Mouse (Mus musculus) MEL (cell line): ENCODE results near the gene Mme. TPM values are rescaled to one million over a fixed set of nuclear protein-coding genes. Genes with fewer than 3 reads are reported as not detected.

ENCODE experiments used
- DNase-seq: peaks from one replicate; pipeline ENCODE4 v3.0.0; 2011; ENCODE audit warnings: low read depth, low spot score
- H3K27ac ChIP-seq: 2 replicates; pipeline ENCODE4 v1.5.1; 2012; ENCODE audit warnings: low read depth, mild to moderate bottlenecking, control low read depth, low read length, moderate library complexity; ENCODE audit not compliant: control insufficient read depth
- H3K27me3 ChIP-seq, 2 experiments: fragments of 150-350 bp in 1 of 2; sonication (generic) in 1 of 2; 2 replicates each; pipeline ENCODE4 v1.6.1; 2012; ENCODE audit warnings: low read length in 2 of 2, mild to moderate bottlenecking in 2 of 2, improper control_type of control experiment in 1 of 2, moderate library complexity in 1 of 2; ENCODE audit not compliant: insufficient read depth in 2 of 2, control insufficient read depth in 1 of 2
- H3K36me3 ChIP-seq, 2 experiments: 2 replicates each; pipeline ENCODE4 v1.6.1; 2012 to 2014; ENCODE audit warnings: low read length in 2 of 2, improper control_type of control experiment in 1 of 2, inconsistent platforms in 1 of 2, mild to moderate bottlenecking in 1 of 2; ENCODE audit not compliant: insufficient read depth in 2 of 2, control insufficient read depth in 1 of 2
- H3K4me1 ChIP-seq, 2 experiments: fragments of 150-350 bp in 1 of 2; sonication (generic) in 1 of 2; 2 replicates each; pipeline ENCODE4 v1.6.1; 2012; ENCODE audit warnings: low read length in 2 of 2, improper control_type of control experiment in 1 of 2, mild to moderate bottlenecking in 1 of 2; ENCODE audit not compliant: insufficient read depth in 2 of 2, control insufficient read depth in 1 of 2
- H3K4me3 ChIP-seq, 2 experiments: fragments of 150-350 bp in 1 of 2; sonication (generic) in 1 of 2; 2 replicates each; pipeline ENCODE4 v1.5.1; 2012; ENCODE audit warnings: low read depth in 2 of 2, low read length in 2 of 2, mild to moderate bottlenecking in 2 of 2, moderate library complexity in 2 of 2, control low read depth in 1 of 2, improper control_type of control experiment in 1 of 2; ENCODE audit not compliant: control insufficient read depth in 1 of 2, insufficient read depth in 1 of 2
- H3K79me2 ChIP-seq: 2 replicates; pipeline ENCODE4 v1.6.1; 2012; ENCODE audit warnings: mild to moderate bottlenecking, low read length, moderate library complexity; ENCODE audit not compliant: control insufficient read depth, poor library complexity, insufficient read depth
- H3K9ac ChIP-seq: 2 replicates; pipeline ENCODE4 v1.6.1; 2012; ENCODE audit warnings: low read depth, mild to moderate bottlenecking, control low read depth, low read length, moderate library complexity; ENCODE audit not compliant: control insufficient read depth, poor library complexity, severe bottlenecking
- H3K9me3 ChIP-seq: fragments of 150-350 bp; sonication (generic); replicated peaks from 2 replicates; pipeline ENCODE4 v1.6.1; 2012; ENCODE audit warnings: mild to moderate bottlenecking, low read length, improper control_type of control experiment, moderate library complexity; ENCODE audit not compliant: insufficient read depth
- BHLHE40 ChIP-seq: IDR thresholded peaks from 2 replicates; pipeline ENCODE4 v1.6.1; 2012; ENCODE audit warnings: low read depth, mild to moderate bottlenecking, inconsistent platforms, low read length, improper control_type of control experiment, borderline replicate concordance
- CHD1 ChIP-seq: IDR thresholded peaks from 2 replicates; pipeline ENCODE4 v1.6.1; 2012; ENCODE audit warnings: low read depth, mild to moderate bottlenecking, inconsistent platforms, low read length, improper control_type of control experiment
- CTCF ChIP-seq, 3 experiments: IDR thresholded peaks in 2 of 3; conservative IDR thresholded peaks in 1 of 3; 2 replicates each; pipeline ENCODE4 v1.5.1; 2011 to 2012; ENCODE audit warnings: low read length in 3 of 3, low read depth in 2 of 3, mild to moderate bottlenecking in 2 of 3, improper control_type of control experiment in 1 of 3, inconsistent platforms in 1 of 3, mixed read lengths in 1 of 3, moderate library complexity in 1 of 3; ENCODE audit not compliant: control insufficient read depth in 1 of 3, insufficient read depth in 1 of 3, poor library complexity in 1 of 3, severe bottlenecking in 1 of 3
- E2F4 ChIP-seq: IDR thresholded peaks from 2 replicates; pipeline ENCODE4 v1.6.1; 2011; ENCODE audit warnings: low read depth, low read length, improper control_type of control experiment, borderline replicate concordance
- EP300 ChIP-seq, 2 experiments: IDR thresholded peaks; 2 replicates each; pipeline ENCODE4 v1.6.1; 2011; ENCODE audit warnings: improper control_type of control experiment in 2 of 2, low read length in 2 of 2, low read depth in 1 of 2, mild to moderate bottlenecking in 1 of 2
- ETS1 ChIP-seq: IDR thresholded peaks from 2 replicates; pipeline ENCODE4 v1.6.1; 2012; ENCODE audit warnings: low read depth, mild to moderate bottlenecking, inconsistent platforms, low read length, improper control_type of control experiment, moderate library complexity
- GABPA ChIP-seq: IDR thresholded peaks from 2 replicates; pipeline ENCODE4 v1.6.1; 2012; ENCODE audit warnings: low read depth, mild to moderate bottlenecking, inconsistent platforms, low read length, improper control_type of control experiment, moderate library complexity
- GATA1 ChIP-seq: IDR thresholded peaks from 2 replicates; pipeline ENCODE4 v1.6.1; 2011; ENCODE audit warnings: low read depth, low read length, improper control_type of control experiment
- HCFC1 ChIP-seq: IDR thresholded peaks from 2 replicates; pipeline ENCODE4 v1.6.1; 2012; ENCODE audit warnings: low read depth, mild to moderate bottlenecking, inconsistent platforms, low read length, improper control_type of control experiment, moderate library complexity
- MAFK ChIP-seq: IDR thresholded peaks from 2 replicates; pipeline ENCODE4 v1.6.1; 2011; ENCODE audit warnings: low read depth, mild to moderate bottlenecking, low read length, improper control_type of control experiment, borderline replicate concordance
- MAX ChIP-seq: IDR thresholded peaks from 2 replicates; pipeline ENCODE4 v1.6.1; 2011; ENCODE audit warnings: low read length, improper control_type of control experiment
- MXI1 ChIP-seq: IDR thresholded peaks from 2 replicates; pipeline ENCODE4 v1.6.1; 2011; ENCODE audit warnings: mild to moderate bottlenecking, low read depth, low read length, improper control_type of control experiment
- MYB ChIP-seq: IDR thresholded peaks from 2 replicates; pipeline ENCODE4 v1.6.1; 2011; ENCODE audit warnings: mild to moderate bottlenecking, low read depth, low read length, improper control_type of control experiment
- MYC ChIP-seq: IDR thresholded peaks from 2 replicates; pipeline ENCODE4 v1.6.1; 2011; ENCODE audit warnings: low read depth, mild to moderate bottlenecking, low read length, improper control_type of control experiment, moderate library complexity
- NRF1 ChIP-seq: IDR thresholded peaks from 2 replicates; pipeline ENCODE4 v1.6.1; 2014; ENCODE audit warnings: low read depth, mild to moderate bottlenecking, inconsistent platforms, low read length, improper control_type of control experiment, moderate library complexity; ENCODE audit not compliant: poor library complexity, insufficient read depth, severe bottlenecking
- POLR2A ChIP-seq, 2 experiments: IDR thresholded peaks; 2 replicates each; pipeline ENCODE4 v1.6.1; 2011 to 2012; ENCODE audit warnings: low read length in 2 of 2, mild to moderate bottlenecking in 2 of 2, control low read depth in 1 of 2, improper control_type of control experiment in 1 of 2, low read depth in 1 of 2, moderate library complexity in 1 of 2; ENCODE audit not compliant: control insufficient read depth in 1 of 2, insufficient read depth in 1 of 2, poor library complexity in 1 of 2
- POLR2AphosphoS2 ChIP-seq: IDR thresholded peaks from 2 replicates; pipeline ENCODE4 v1.6.1; 2011; ENCODE audit warnings: low read length, improper control_type of control experiment
- POLR2AphosphoS5 ChIP-seq: IDR thresholded peaks from 2 replicates; pipeline ENCODE4 v1.6.1; 2012; ENCODE audit warnings: low read depth, borderline replicate concordance, mild to moderate bottlenecking, inconsistent platforms, low read length, moderate library complexity, mixed read lengths
- RAD21 ChIP-seq: IDR thresholded peaks from 2 replicates; pipeline ENCODE4 v1.6.1; 2011; ENCODE audit warnings: mild to moderate bottlenecking, low read depth, low read length, improper control_type of control experiment
- RCOR1 ChIP-seq: IDR thresholded peaks from 2 replicates; pipeline ENCODE4 v1.6.1; 2012; ENCODE audit warnings: low read depth, mild to moderate bottlenecking, inconsistent platforms, low read length, improper control_type of control experiment
- SIN3A ChIP-seq: IDR thresholded peaks from 2 replicates; pipeline ENCODE4 v1.6.1; 2012; ENCODE audit warnings: low read length, improper control_type of control experiment, inconsistent platforms
- TAL1 ChIP-seq: IDR thresholded peaks from 2 replicates; pipeline ENCODE4 v1.6.1; 2012; ENCODE audit warnings: mild to moderate bottlenecking, inconsistent platforms, low read length, moderate library complexity, mixed read lengths
- TBP ChIP-seq: IDR thresholded peaks from 2 replicates; pipeline ENCODE4 v1.8.0; 2011; ENCODE audit warnings: low read depth, low read length, improper control_type of control experiment
- TCF12 ChIP-seq: IDR thresholded peaks from 2 replicates; pipeline ENCODE4 v1.6.1; 2014; ENCODE audit warnings: low read depth, mild to moderate bottlenecking, inconsistent platforms, low read length, improper control_type of control experiment, moderate library complexity
- UBTF ChIP-seq: IDR thresholded peaks from 2 replicates; pipeline ENCODE4 v1.6.1; 2012; ENCODE audit warnings: low read depth, mild to moderate bottlenecking, inconsistent platforms, low read length, improper control_type of control experiment, moderate library complexity, borderline replicate concordance; ENCODE audit not compliant: insufficient read depth
- USF1 ChIP-seq: IDR thresholded peaks from 2 replicates; pipeline ENCODE4 v1.6.1; 2014; ENCODE audit warnings: low read depth, mild to moderate bottlenecking, inconsistent platforms, low read length, improper control_type of control experiment, moderate library complexity
- USF2 ChIP-seq, 2 experiments: IDR thresholded peaks; 2 replicates each; pipeline ENCODE4 v1.6.1; 2011 to 2012; ENCODE audit warnings: improper control_type of control experiment in 2 of 2, low read length in 2 of 2, borderline replicate concordance in 1 of 2, inconsistent platforms in 1 of 2, low read depth in 1 of 2, mild to moderate bottlenecking in 1 of 2; ENCODE audit not compliant: insufficient read depth in 1 of 2
- ZC3H11A ChIP-seq: IDR thresholded peaks from 2 replicates; pipeline ENCODE4 v1.6.1; 2012; ENCODE audit warnings: low read depth, mild to moderate bottlenecking, inconsistent platforms, low read length, improper control_type of control experiment
- ZKSCAN1 ChIP-seq: IDR thresholded peaks from 2 replicates; pipeline ENCODE4 v1.6.1; 2012; ENCODE audit warnings: low read depth, mild to moderate bottlenecking, inconsistent platforms, low read length, improper control_type of control experiment, moderate library complexity
- ZMIZ1 ChIP-seq: IDR thresholded peaks from 2 replicates; pipeline ENCODE4 v1.6.1; 2012; ENCODE audit warnings: low read depth, mild to moderate bottlenecking, inconsistent platforms, low read length, improper control_type of control experiment, moderate library complexity
- ZNF384 ChIP-seq: IDR thresholded peaks from 2 replicates; pipeline ENCODE4 v1.6.1; 2012; ENCODE audit warnings: low read depth, mild to moderate bottlenecking, inconsistent platforms, low read length, improper control_type of control experiment
- polyA plus RNA-seq, 2 experiments: library from polyadenylated mRNA; stranded (reverse) in 1 of 2; unstranded in 1 of 2; fragments of >175 nt in 1 of 2; fragments of >200 nt in 1 of 2; gene quantifications; 2 replicates each; pipeline versions ENCODE4 v1.2.1 to v1.2.4; 2012; ENCODE audit warnings: low replicate concordance in 2 of 2, low read depth in 1 of 2; ENCODE audit not compliant: insufficient read length in 2 of 2, insufficient read depth in 1 of 2, missing spikeins in 1 of 2
- total RNA-seq: library from RNA; depleted of rRNA; stranded (reverse); fragments of 300-350 nt; gene quantifications from 2 replicates; pipeline ENCODE4 v1.2.3, GENCODE M21; 2012

Mme gene
- total and polyA plus RNA-seq, 3 experiments: not detected

DNA sequence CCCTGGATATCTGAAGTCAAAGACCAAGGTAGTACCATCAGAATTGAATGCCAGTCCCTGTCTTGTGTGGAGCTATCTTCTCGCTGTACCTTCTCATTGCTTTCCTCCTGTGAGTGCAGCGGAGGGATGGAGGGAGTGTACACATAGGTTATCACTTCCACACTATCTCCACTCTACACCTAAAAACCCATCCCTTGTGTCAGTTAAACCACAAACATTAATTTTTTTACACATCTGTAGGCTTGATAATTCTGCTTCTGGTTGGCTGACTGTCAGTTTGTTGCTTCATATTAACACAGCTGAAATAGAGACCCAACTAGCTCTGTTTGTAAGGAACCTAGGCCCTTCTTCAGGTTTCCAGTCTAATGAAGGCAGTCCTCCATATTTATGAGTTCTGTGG is 43.3 kb upstream of the Mme start:
- H3K4me1 ChIP-seq: peaks cover 0 to 2% of the 10 kb centered on the region in 2 experiments; a peak in 1 of 4 replicates
- H3K79me2 ChIP-seq: no peaks in the 10 kb centered on the region
- H3K9ac ChIP-seq: no peak overlapping the region
- H3K36me3 ChIP-seq: peaks cover 0 to 15% of the 10 kb centered on the region in 2 experiments; a peak in 2 of 4 replicates
- peak overlapping the region; percentile 61 for H3K27ac ChIP-seq
- H3K9me3 ChIP-seq: no peaks in the 10 kb centered on the region
- no peak overlapping the region for H3K4me3 ChIP-seq
- no peaks in the 10 kb centered on the region for H3K27me3 ChIP-seq
- DNase-seq: peak; percentile 65
- TF ChIP-seq HCFC1 (no peak), SIN3A (peak; percentile 45; the same call in 1 of the 2 replicates), USF2 (IDR thresholded peaks at IDR 0.05; ENCODE audit: borderline replicate concordance in 1 of 2, insufficient read depth in 1 of 2, low read depth in 1 of 2, low read length in 2 of 2) (no peak), E2F4 (no peak), EP300 (IDR thresholded peaks at IDR 0.05; ENCODE audit: low read depth in 1 of 2, low read length in 2 of 2) (peak; percentile 87 to 96), MAFK (no peak), ZMIZ1 (no peak), MAX (no peak), MXI1 (no peak), ZKSCAN1 (no peak), POLR2A (IDR thresholded peaks at IDR 0.05; ENCODE audit: control insufficient read depth in 1 of 2, insufficient read depth in 1 of 2, low read depth in 1 of 2, low read length in 2 of 2, poor library complexity in 1 of 2) (no peak), GATA1 (peak; percentile 83), ZC3H11A (no peak), MYB (peak; percentile 77), POLR2AphosphoS5 (no peak), RCOR1 (peak; percentile 72), UBTF (no peak), RAD21 (no peak), USF1 (no peak), NRF1 (no peak), MYC (no peak), BHLHE40 (no peak), ETS1 (peak; percentile 80), CTCF (IDR thresholded peaks at IDR 0.05 in 2 of 3, conservative IDR thresholded peaks at IDR 0.05 in 1 of 3; ENCODE audit: control insufficient read depth in 1 of 3, insufficient read depth in 1 of 3, low read depth in 2 of 3, low read length in 3 of 3, poor library complexity in 1 of 3, severe bottlenecking in 1 of 3) (no peak), GABPA (no peak), TCF12 (peak; percentile 74), POLR2AphosphoS2 (no peak), CHD1 (no peak), TBP (no peak), ZNF384 (peak; percentile 30; the same call in 1 of the 2 replicates), TAL1 (no peak)
